Mouse (Mus musculus) ES-E14 (cell line): ENCODE data around the gene Slc43a2.

Experiments used
- CHD2 ChIP-seq: IDR thresholded peaks from 2 replicates; pipeline ENCODE4 v1.6.1; 2014; ENCODE audit warnings: mild to moderate bottlenecking, low read depth, low read length, inconsistent platforms
- HCFC1 ChIP-seq: IDR thresholded peaks from 2 replicates; pipeline ENCODE4 v1.6.1; 2012; ENCODE audit warnings: low read length, inconsistent platforms, borderline replicate concordance; ENCODE audit not compliant: insufficient read depth
- MAFK ChIP-seq: IDR thresholded peaks from 2 replicates; pipeline ENCODE4 v1.6.1; 2014; ENCODE audit warnings: mild to moderate bottlenecking, low read depth, low read length, inconsistent platforms; ENCODE audit not compliant: insufficient read depth
- ZNF384 ChIP-seq: IDR thresholded peaks from 2 replicates; pipeline ENCODE4 v1.6.1; 2012; ENCODE audit warnings: low read depth, low read length, inconsistent platforms

DNA sequence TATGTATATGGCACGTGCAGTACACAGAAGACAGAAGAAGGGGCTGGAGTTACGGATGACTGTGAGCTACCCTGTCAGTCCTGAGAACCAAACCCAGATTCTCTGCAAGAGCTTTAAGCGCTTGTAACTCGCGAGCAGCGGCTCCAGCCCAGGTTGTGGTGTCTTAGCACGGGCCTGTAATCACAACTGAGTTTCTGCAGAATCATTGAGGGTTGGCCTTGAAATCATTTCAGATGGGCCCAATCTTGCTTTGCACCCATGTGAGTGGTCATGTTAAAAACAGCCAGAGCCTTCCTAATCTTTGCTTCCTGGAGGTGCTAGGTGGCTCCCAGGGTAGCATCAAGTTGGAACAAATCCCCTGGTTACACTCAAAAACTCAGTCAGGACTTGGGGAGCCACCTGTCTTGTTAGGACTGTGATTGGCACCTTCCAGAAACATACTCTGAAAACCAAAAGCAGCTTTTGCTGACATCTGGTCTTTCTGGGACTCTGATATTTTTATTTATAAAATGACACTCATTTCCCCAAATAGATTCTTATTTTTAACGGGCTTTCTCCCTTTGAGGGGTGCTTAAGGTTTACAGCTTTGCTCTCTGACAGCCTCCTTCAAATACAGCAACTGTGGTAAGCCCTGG lies 28.5 kb downstream of the Slc43a2 start:
- TF ChIP-seq HCFC1 (no peak), ZNF384 (no peak), CHD2 (no peak), MAFK (no peak)
